Mouse (Mus musculus) thymus, postnatal 0 days (tissue): ENCODE data around the gene Dusp19. TPM values are rescaled to one million over a fixed set of nuclear protein-coding genes. Genes with fewer than 3 reads are reported as not detected.

Source experiments
- DNase-seq: peaks from one replicate; pipeline ENCODE4 v3.0.0-alpha.2; 2015; ENCODE audit warnings: low spot score
- polyA plus RNA-seq: library from polyadenylated mRNA; unstranded; fragments of >200 nt; fragmentation: Nextera tagmentation; extraction: Ambion mirVana; gene quantifications from 2 replicates; pipeline ENCODE4 v1.2.1, GENCODE M21; 2015

Dusp19 gene
- polyA plus RNA-seq, result 16.7 and 21.2 TPM in 2 replicates

DNA sequence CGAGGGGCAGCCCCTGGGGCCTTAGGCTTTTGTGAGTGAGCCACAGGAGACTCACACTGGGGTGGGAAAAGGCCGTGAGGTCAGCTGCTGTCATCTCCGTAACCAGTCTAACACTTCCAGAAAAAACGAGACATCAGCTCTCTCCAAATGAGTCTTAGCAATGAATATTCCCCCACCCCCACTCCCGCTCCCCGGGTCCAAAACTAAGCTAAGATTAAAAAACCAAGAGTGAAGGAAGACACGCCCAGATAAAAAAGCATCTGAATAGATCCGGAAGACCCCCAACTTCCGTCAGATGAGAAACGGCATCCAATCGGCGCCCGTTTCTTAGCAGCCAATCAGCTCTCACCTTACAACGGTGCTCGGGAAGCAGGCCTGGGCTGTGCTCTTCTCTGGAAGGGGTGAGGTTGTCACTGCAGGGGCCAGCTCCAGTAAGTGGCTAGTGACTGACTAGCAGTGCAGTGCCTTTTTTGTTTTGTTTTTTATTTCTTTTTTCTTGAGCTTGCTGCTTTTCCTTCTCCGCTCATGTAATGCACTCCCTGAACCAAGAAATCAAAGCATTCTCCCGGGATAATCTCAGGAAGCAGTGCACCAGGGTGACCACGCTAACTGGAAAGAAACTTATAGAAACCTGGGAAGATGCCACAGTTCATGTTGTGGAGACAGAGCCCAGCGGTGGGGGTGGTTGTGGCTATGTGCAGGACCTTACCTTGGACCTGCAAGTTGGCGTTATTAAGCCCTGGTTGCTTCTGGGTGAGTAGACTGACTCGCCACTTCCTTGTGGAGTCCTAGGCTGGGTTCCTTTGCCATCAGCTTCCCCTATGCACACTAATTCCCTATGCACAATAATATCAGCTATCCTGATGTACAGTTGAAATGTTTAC, at the start of gene Dusp19, which contains the start of gene Nup35:
TSS of gene Dusp19 (plus strand) at position 192 of the 884 bp plus-strand sequence.
TSS of gene Nup35 (plus strand) at position 383 of the 884 bp plus-strand sequence.
- peak; percentile 96 for DNase-seq

- no peak for DNase-seq
These were observed 49.4 kb upstream of the Dusp19 start for GRCm38 (mm10) chr2:80567411-80567810.

- DNase-seq, result no peak
These were observed 46.2 kb upstream of the Dusp19 start for GRCm38 (mm10) chr2:80570656-80571055.

DNA sequence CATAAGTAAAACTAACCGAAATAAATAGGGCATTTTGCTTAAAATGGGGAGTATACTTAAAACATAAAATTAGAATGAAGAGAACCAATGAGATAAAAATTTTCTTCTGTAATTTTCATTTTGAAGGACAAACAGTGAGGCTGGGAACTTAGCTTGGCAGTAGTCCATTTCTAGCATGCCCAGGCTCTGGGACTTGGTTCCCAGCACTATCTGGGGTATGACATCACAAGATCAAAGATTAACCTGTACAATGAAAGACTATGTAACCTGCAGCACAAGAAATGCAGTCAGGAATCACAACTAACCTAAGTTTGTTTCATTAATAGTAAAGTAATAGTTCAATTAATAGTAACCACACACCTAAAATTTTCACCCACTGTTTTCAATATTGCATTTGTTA, 39.6 kb upstream of the Dusp19 start:
- DNase-seq, result no peak

GRCm38 (mm10) chr2:80579253-80579891, 37.5 kb upstream of the Dusp19 start:
- DNase-seq, result peak; percentile 9

DNA sequence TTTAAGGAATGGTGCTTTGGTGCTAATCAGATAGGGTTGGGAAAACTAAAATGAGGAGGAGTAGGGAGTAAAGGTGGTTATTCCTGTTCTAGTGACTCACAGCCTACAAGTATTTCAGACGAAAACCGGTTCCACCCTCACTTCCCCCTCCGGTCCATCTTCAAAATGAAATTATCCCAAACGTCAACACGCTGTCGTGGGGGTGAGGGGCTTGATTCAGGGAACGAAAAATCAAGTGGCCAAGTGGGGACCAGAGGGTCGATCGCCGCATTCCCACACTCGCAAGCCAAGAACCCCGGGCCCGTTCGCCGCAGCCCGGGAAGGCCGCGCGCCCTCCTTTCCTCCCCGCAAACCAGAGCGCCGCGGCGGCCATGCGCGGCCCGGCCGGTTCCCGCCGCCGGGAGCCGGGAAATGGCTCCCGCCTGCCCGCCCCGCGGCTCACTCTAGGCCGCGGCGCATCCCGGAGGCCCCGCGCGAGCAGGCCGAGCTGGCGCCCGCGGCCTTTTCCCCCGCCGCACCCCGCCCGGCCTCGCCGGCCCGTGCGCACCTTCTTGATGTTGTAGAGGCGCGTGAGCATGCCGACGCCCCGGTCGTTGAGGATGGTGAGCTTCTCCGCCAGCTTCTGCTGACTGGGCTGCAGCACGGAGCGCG, 36.4 kb upstream of the Dusp19 start:
- peak; percentile 5 for DNase-seq

GRCm38 (mm10) chr2:80581043-80581711, 35.7 kb upstream of the Dusp19 start, which contains the start of gene Nckap1:
Gene Nckap1, minus strand, starts transcription at chr2:80581380.
- DNase-seq, result peak; percentile 83

- DNase-seq, result no peak
These were observed 34.5 kb upstream of the Dusp19 start for GRCm38 (mm10) chr2:80582356-80582755.

DNA sequence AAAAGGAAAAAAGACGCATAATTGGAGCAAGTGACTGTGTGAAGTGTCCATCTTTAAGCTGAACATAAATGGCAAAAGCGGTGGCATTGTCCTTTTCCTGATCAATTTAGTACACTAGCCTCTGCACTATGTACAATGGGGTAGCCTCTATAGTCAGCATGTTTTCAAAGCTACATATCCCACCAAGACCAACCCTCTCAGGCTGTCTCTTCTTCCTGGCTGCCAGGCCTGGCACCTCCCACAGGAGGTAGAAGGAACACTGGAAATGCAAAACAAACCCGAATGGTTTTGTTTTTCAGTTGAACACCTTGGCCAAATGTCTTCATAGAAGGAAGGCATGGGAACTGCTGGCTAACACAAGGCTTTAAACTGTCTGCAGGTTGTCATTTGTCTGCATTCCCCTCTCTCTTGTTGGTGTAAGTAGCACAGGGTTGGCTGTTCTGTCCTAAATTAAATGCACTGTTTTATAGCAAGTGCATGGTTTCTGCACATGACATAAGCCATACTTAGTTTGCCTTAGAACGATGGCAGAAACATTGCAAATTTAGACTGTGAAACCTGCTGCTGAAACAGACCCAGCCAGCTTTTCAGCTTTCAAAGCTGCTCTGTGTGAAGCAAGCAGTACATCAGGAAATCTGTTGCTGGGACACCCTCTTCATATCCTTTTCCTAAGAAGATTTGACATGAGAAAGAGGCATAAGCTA, 22.5 kb upstream of the Dusp19 start:
- no peak for DNase-seq

GRCm38 (mm10) chr2:80596960-80597359, 19.9 kb upstream of the Dusp19 start:
- no peak for DNase-seq

DNA sequence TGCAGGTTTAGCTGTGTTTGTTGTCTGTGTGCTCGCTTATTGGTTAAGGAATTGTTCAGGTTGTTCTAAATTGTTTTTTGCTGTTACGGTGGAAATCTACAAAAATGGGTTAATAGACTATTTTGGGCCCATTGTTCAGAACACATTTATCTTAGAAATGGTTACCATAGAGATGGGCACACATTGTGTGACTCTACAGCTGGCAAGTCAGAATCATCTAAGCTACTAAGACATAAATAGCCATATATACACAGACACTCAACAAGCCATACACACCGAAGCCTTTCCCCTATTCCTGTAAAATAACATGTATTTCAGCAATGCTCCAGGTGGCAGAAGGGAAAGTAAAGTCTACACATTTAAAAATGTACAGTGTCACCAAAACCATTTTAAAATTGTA, 17.0 kb upstream of the Dusp19 start:
- DNase-seq, result no peak

- DNase-seq, result no peak
These were observed 16.2 kb upstream of the Dusp19 start for GRCm38 (mm10) chr2:80600611-80601010.

DNA sequence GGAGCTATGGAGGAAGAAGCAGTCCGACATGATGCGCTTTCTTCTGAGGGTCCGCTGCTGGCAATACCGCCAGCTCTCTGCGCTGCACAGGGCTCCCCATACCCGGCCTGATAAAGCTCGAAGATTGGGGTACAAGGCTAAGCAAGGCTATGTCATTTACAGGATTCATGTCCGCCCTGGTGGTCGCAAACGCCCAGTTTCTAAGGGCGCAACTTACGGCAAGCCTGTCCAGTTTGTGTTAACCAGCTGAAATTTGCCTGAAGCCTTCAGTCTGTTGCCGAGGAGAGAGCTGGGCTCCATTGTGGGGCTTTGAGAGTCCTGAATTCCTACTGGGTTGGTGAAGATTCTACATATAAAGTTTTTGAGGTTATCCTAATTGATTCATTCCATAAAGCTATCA, 14.1 kb upstream of the Dusp19 start:
- DNase-seq, result no peak

- no peak for DNase-seq
These were observed 12.9 kb upstream of the Dusp19 start for GRCm38 (mm10) chr2:80603771-80604426.

- no peak for DNase-seq
These were observed 4.6 kb upstream of the Dusp19 start for GRCm38 (mm10) chr2:80612286-80612685.

- no peak for DNase-seq
These were observed 4.0 kb upstream of the Dusp19 start for GRCm38 (mm10) chr2:80612796-80613195.

DNA sequence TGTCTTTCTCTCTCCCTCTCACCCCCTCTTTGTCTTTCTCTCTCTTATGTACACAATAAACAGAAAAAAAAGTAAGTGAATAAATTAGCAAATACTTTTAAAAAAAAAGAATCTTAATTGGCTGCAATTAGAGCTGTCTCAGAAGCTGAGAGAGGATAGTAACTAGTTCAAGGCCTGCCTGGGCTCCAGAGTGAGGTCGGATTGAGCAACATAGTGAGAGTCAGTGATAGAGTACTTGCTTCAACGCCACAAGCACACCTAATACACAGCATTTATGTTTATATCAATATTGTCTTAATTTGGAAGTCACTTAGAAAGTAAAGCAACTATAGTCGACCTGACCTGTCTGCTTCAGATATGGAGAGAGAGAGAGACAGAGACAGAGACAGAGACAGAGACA, 2.1 kb downstream of the Dusp19 start:
- DNase-seq, result no peak

DNA sequence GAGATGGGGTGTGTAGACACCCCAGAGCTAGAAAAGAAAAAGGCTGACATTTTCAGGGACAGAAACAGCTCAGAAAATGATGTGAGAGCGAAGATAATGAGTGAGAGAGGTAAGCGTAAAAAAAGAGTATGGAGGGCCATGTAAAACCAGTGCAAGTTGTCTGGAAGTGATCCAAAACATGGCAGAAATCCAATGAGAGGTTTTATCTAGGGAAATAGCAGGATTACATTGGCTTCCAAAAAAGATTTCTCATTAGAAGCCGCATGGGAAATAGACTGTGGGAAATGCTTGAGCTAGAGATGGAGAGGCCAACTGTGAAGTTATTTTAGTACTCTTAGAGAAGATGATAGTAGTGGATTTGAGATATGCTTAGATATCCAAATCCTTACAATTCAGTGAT, 5.1 kb downstream of the Dusp19 start:
- DNase-seq, result no peak

- DNase-seq, result no peak
These were observed 7.7 kb downstream of the Dusp19 start for GRCm38 (mm10) chr2:80624523-80624922.

DNA sequence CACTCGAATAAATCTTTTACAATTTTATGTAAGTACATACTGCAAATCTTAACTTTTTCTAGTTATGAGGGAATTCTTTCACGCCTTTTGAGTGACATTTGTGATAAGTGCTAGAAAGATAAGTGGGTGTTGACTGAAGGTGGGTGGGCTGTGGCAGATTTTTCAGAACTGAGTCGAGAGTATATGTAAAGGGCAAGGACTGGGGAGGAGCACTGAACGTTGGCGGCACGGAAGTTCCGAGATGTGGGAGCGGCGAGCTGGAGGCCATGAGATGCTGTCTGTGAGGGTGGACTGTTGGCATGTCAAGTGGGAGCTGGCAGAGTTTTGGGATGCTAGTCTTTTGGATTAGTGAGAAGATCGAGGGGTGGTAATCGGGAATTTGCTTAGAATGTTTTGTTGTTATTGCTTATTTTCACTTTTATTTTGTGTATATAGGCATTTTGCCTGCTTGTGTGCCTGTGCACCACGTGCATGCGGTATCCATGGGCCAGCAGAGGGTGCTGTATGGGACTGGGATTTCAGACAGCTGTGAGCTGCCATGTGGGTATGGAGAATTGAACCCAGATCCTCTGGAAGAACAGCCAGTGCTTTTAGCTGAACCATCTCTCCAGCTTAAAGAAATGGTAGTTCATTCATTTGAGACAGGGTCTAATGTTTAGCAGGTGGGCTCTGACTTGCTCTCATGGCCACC, 15.6 kb downstream of the Dusp19 start:
- no peak for DNase-seq
